Mouse (Mus musculus) cerebellum, adult 18-20 months (tissue): ENCODE measurements around the gene Gulp1.

Experiments
- DNase-seq, 2 experiments: peaks; one replicate each; pipeline ENCODE4 v3.0.0; 2021

The Gulp1 gene

DNA sequence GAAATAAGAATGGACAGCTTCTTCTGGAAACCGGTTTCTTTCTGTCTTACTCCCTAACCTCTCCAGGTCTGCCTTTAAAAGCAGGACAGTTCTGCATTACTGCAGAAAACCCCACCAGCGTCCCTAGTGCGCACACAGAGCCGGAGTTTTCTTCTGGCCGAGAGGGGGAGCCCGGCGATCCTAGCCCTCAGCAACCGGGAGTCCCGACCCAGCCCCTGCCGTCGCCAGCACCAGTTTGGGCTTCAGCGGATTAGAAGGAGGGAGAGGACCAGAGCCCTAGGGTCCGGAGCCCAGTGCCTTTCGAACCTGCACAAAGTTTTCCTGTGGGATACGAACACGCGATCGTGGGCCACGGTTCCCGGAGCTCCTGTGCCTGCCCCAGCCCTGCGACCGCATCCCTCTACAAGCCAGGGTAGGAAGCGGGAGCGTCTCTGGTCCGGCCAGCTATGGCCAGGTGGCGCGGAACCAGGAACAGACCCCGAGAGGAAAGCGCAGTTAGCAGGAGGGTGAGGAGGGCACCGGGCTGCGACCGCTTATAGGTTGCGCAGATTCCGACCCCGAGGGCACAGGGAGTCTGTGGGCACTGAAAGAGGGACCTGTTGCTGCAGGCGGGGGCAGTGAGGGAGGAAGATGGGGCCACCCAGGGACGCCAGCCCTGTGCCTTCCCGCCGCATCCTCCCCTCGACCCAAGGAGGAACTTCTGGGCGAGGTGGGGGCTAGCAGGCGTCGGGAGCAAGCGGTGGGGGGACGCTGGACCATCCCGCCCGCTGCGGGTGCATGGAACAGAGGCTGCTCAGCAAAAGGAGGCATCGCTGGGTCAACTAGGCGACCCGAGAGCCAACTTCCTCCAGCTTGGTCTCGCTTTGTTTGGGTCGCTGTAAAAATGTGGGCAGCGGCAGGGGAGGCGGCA lies at the start of gene Gulp1:
Gene Gulp1, plus strand, starts transcription at position 51 of the 910 bp plus-strand sequence.
- DNase-seq = peak; percentile 13 to 37

DNA sequence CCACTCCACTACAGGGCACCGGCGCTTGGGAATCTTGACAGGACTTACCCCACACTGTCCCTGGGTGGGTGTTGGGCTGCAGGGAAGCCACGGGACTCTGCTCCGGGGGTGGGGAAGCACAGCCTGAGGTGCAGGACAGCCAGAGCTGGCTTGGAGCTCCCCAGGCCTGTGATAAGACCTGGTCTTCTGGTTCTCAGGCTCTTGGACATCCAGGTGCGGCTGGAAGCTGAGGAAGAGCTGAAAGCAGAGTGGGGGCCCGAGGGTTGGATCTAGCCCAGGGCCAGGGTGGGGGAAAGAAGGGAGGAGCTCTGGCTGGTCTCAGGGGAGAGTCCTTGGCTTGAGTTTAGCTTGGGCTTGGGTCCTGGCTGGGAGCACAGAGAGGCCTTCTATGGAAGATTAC lies 1.1 kb upstream of the Gulp1 start:
- DNase-seq = no peak

DNA sequence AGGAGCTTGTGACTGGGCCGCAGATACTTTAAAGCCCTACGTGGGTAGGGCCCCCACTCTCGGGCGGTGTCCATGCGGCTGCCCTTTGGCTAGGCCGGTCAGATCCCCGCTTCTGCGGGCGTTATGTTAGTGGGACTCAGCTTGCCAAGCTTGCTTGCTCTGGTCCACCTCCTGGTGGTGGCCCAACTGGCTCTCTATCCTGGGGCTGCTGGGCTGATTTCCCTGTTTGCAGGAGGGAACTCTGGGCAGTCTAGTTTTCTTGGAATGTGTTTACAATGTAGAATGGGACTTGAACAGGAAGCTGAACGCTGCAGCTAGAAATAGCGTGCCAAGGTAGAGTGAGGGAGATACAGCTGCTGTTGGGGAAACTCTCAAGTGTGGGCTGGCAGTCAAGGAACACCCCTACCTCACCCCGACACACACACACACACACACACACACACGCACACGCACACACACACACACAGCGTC lies 1.1 kb downstream of the Gulp1 start:
- no peak for DNase-seq

DNA sequence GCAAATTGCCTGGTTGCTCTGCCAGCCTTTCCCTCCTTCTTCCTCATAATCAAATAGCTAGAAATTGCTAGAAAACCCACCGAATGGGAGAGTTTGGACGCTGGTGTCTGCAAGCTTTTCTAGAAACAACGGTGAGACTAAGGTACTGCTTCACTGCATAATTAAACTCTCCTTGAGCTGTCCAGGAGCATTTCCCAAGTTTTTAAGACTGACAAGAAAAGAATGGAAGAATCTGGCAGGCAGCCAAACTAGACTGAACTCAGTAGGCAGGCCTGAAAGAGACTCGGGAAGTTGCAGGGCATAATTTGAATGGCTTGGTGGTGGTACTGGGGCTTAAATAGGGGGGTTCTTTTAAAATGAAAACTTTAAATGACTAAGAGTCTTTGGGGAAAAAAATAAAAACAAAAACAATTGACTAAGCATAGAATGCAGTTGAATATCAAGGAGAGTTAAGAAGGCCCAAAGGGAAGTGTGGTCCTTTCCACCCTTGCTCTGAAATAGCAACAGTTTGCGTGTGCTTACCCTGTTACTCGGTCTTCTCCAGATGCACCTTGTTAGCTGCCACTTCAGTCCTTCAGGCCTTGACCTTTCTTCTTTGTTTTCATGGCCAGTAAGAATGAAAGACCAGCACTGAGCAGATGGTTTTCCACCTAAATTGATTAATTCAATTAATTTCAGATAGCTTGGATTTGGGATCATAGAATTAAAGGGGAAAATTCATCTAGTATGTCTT lies 2.0 kb downstream of the Gulp1 start:
- DNase-seq = peak in 1 of 2 experiments; percentile 10

DNA sequence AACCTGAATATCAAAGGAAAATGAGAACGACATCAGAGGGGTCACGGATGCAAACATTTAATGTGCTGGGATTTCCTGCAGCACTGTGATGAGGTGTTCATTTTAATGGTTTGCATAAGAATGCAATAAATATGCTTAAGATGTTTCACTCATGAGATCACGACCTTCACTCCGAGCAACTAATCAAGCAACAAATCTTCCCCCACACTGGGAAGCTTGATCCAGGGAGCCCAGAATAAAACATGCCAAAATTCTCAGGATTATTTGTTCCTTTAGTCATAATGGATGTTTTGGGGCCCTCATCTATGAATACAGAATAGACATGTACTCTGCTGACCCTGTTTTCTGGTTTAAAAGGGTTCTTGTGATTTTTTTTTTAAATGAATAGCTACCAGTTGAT lies 16.1 kb downstream of the Gulp1 start:
- no peak for DNase-seq

DNA sequence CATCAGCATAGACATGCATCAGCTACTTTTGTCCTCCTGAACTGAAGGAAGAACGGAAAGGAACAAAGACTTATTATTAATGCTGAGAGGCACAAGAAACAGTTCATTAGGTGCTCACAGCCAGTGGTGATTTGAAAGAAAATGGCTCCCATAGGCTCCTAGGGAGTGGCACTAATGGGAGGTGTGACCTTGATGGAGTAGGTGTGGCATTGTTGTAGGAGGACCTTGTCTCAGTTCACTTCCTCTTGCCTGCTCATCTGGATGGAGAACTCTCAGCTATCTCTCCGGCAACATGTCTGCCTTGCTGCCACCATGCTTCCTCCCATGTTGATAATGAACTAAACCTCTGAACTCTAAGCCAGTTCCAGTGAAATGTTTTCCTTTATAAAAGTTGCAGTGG lies 17.0 kb downstream of the Gulp1 start:
- no peak for DNase-seq

DNA sequence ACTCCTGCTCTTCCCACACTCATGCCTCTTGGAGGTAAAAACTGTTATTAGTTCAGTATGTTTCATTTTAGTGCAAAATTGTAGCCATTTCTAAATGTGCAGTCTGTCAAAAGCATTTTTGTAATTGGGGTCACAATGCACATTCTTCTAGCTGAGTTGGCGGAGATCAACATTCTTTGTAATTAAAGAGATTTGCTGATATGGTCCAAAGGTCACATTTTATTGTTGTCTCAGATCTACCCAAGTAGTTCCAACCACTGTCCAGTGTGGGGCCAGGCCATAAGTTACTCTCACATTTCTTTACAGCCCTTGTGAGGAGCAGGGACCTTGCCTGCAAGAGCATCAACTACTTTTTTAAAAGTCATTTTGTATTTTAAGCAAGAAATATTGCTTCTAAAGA lies 24.7 kb downstream of the Gulp1 start:
- DNase-seq = no peak

DNA sequence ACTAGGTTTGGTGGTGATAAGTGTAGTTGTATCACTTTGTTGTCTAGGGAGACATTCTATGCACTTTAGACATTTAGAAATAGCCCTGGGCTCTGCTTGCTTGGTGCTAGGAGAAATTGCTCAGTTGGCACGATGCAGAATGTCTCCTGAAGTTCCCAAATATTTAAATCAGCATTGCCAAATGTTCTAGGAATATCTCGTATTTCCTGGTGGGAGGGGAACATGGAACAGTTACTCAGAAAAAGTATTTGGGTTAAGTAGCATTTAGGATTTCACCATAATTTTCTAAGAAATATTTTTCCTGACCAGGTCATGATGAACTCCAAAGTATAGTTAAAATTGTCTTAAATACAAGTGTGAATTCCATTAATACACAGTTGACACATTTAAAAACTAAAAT lies 25.3 kb downstream of the Gulp1 start:
- no peak for DNase-seq

DNA sequence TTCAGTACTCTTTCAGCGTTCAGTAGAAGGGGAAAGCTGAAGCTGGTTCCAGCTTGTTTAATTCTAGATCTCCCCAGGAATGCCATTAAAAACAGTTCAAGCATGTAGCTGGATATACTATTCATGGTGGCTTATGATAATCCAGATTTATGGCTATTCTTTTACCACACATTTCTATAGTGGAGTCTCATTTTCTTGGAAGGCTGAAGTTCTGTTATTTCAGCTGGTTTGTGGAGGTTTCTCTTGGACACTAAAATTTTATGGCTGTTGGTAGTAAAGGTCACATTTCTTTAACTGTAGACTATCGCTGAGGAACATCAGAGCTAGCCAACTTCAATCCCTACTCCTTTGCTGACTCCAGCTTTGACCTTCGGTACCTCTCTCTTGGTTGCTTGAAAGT lies 29.1 kb downstream of the Gulp1 start:
- DNase-seq = no peak

DNA sequence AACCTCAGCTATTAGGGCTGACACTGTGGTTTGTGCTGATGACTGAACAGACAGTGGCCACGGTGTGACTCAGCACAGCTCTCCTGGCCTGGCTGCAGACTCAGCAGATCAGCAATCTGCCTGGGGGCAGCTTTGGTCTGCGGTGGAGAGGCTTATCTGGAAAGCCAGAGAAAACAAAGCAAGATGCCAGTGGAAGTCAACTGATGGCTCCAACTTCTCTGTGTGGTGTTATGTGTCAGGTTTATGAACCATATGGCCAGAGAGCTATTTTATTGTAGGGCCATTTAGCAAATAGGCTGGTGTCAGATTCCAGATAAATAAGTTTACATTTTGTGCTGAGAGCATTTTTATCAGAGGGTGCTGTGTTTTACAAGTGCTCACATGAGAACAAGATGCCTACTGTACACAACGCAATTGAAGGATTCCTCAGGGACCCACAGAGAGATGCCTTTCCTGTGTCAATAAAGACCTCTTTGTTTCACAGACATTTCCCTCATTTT lies 33.6 kb downstream of the Gulp1 start:
- DNase-seq = no peak

DNA sequence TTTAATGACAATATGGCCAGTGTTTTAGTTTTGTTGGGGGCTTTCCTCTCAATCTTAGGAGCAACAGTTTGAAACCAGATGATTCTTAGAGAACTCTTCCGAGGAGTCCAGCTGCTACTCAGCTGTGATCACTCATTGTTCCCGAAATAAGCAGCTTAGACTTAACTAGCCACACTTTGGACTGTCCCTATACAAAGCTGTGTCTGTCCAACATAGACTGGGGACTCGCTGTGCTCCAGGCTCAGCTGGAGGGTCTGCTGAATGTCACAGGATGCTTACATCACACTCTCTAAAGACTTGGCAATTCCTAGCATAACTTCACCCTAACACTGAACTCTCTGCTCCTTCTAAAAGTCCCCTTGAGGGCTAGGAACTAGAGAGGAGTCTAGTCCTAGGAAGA lies 40.4 kb downstream of the Gulp1 start:
- no peak for DNase-seq

DNA sequence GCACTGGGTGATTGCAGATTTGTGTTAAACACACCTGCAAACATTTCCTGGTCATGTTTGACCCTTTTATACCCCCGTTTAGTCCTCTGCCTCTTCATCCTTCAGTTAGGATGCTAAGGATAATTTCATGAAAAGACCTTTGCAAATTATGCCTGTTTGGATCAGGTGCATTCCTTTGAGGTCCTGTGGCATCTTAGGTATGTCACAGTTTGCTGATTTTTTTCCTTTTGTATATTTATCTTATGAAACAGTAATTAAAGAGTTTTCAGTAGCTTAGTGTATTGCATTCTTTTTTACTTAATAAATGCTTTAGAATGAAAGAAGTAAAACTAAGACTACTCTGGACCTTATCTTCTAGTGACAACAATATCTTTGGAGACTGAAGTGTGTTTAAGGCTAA lies 41.8 kb downstream of the Gulp1 start:
- DNase-seq = no peak

DNA sequence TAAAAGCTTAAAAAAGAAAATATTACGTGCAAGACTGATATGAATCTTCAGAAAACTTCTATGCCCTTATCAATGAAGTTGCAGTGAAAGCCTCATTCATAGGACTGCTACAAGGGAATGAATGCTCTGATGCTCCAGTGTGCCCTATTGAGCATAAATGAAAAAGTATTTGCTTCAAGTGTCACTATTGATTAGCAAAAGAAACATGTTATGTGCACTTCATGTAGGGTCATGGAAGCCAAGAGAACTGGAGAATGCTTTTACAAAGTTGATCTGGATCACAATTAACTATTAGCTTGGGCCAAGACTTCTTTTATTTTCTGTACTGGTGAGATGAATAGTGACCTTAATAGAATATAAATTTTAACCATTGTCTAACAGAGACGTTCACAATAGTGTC lies 47.0 kb downstream of the Gulp1 start:
- no peak for DNase-seq

DNA sequence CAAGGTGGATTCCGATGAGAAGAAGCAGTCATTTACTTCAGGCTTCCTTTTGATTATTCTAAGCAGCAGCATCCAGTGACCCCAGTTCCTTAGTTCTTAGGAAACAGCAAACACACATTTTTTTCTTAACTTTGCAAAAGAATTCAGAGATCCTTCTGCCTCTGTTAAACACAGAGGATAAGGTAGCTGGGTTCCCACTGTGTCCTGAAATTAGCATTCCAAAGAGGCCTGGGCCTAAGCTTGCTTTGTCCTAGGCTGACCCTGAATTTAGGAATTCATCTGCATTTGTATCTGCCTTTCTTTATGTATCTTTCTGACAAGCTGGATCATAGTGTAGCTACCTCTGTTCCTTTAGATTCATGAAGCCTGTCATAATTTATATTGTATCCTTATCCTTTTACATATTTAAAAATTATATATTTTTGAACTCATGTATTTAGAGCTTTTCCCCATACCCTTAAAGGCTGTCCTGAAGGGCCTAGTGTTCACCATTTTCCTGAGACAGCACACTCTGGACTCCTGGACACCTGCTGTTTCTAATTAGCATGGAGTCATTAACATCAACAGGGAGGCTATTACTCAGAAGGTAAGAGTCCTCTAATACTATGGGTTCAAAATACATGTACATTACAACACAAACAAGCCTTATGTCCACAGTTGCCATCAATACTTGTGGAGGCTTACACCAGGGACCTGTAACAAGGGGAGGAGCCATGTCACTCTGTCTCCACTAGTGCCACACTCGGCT lies 62.2 kb downstream of the Gulp1 start:
- DNase-seq = no peak

DNA sequence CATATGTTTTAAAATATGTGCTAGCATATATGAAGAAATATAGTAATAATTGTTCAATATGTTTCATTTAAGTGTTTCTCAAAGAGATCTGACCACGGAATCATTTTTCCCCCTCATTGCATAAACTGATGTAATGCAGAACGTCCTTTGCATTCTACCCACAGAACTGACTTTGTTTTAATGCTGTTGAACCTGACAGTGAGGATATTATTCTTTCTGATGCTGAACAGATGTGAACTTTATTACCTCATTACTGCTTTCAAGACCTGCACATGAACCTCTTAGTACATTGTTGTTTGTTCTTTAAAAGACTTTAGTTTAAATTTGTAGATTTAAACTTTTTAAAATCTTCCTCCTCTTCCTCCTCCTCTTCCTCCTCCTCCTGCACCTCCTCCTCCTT lies 67.4 kb downstream of the Gulp1 start:
- no peak for DNase-seq

DNA sequence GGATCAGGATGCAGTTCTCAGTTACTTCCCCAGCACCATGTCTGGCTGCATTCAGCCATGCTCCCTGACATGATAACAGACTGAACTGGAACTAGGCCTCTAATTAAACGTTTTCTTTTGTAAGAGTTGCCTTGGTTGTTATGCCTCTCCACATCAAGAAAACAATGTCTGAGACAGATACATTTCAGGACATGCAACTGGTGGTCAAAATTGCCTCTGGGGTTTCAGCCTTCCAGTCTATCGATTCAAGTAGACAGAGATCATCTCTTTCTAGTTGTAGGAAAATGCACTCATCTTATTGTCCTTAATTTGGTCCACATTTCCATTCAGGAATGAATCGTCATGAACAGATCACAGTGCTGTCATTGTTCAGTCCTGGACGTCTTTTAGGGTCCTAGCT lies 83.2 kb downstream of the Gulp1 start:
- DNase-seq = no peak

DNA sequence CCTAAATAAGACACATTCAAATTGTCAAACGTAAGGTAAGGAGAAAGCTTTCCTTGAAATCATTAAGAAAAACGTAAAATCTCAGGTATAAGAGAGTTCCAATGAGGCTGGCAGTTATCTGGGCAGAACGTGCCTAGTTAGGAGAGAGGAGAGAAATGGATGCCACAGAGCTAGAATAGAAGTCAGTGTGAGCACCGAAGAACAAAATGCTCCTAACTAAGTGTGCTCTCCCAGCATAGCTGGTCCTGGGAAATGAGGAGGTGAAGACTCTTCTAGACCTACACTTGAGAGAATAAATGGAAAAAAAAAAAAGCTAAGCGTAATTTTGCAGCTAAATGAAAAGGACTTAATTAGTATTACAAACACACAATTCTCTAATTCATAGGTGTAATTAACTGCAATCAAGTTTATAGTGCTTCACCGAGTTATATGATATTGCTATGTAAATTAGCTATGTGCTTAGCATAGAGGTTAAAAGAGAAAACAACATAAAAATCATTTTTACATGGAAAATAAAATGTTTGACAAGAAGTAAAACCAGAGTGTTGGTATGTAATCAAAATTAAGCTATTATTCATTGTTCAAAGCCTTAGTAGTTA lies 94.5 kb downstream of the Gulp1 start:
- no peak for DNase-seq

DNA sequence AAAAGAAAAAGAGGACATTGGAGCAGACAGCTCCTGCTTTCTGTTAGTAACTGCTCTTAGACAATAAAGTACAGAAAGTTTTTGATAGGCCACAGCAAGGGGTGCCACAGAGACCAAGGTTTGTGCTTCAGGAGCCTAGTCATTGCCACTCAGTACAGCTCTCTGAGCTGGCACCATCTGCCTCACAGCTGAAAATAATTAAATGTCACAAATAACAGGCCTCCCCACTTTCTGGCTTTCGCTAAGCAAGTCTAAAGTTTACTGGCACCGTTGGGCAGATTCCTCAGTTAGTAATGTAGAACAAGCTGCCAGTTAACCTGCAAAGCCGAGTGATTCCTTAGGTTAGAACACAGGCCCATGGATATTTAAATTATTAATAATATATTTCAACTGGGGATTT lies 127.7 kb downstream of the Gulp1 start:
- DNase-seq = no peak

DNA sequence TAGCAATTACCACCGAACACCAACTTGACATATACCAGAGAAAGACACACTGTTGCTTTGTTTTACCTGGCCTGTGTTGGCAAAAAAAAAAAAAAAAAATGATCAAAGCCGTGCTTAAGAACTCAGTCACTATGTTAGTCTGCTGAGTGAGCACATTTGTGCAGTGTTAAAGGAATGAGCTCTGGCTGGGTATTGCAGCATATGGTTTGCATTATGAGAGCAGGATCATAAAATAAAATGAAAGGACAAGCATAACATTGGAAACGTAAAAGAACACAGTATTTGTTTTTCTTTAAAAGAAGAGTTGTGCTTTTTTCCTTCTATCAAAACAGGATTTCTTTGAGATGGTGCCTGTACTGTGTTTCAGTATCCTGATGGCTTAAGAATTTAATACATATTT lies 128.1 kb downstream of the Gulp1 start:
- no peak for DNase-seq

DNA sequence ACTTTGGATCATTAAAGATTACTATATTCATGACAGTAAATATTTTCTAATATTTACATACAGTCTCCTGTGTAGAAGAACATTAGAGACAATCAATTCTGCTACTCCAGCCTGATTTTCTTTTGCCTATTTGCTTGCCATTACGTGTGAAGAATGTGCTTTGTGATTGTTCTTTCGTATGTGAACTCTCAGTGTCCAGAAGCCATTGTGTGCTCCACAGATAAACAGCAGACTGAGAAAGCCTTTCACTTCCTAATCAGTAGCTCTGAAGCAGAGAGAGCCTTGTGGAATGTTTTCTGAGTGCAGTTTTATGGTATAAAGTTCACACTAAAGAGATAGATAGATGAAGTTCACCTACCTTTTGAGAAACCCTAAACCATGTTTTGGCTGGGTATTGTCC lies 131.2 kb downstream of the Gulp1 start:
- no peak for DNase-seq

DNA sequence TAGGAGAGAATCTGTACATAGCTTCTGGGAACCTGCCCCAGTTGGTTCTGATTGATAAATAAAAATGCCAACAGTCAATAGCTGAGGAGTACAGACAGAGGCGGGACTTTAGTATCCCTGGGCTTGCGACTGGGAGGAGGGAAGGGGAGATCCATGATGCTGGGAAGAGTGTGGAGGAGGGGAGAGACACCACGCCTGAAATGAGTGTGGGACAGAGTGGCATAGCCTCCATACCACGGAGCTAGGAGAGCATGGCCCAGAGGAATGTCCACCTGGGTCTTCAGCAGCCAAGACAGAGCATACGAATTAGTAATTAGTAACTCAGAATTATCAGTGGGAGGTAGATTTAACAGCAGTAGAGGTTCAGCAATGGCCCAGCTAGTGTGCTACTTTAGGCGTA lies 132.4 kb downstream of the Gulp1 start:
- DNase-seq = no peak

DNA sequence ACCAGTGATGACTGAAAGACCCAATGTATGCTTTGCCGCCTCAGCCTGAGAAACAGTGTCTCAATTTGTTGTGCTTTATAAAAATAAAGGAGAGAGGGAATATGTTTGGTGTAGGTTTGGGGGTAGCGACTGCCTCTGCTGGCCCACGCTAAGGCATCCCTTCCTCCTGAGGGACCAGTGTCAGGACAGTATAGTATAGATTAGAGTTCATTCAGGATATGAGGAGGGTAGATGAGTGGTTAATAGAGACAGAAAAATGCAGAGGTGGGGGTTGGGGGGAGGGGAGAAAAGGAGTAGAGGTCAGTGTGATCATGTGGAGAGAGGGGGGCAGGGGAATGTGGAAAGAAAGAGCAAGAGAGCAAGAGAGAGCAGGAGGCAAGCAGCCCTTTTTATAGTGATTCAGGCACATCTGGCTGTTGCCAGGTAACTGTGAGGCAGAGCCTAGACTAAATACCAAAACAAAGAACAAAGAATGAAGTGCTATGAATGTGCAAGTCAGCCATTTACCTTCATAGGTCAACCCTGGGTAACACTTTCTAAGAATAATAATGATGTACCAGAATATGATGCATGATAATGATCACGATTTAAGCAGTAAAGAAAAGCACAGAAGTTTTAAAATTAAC lies 169.6 kb downstream of the Gulp1 start:
- no peak for DNase-seq
